Mouse (Mus musculus): ENCODE results near the gene Psma6. TPM values are rescaled to one million over a fixed set of nuclear protein-coding genes. Genes with fewer than 3 reads are reported as not detected.

Psma6 gene
- polyA plus RNA-seq (2014; fragmentation: Illumina TruSeq; extraction: RNeasy Lipid Tissue Mini Kit (QIAGEN cat#74804); ENCODE audit: low read depth, low replicate concordance): 248 TPM

GRCm38 (mm10) chr12:55384023-55384749 is at the start of gene Psma6:
Gene Psma6 (plus strand): TSS chr12:55384222.

Other genes starting within 250 kb of the Psma6 start
- 4.2 TPM for gene Srp54b, start 229.1 kb upstream of the Psma6 start, polyA plus RNA-seq (2014; fragmentation: Illumina TruSeq; extraction: RNeasy Lipid Tissue Mini Kit (QIAGEN cat#74804); ENCODE audit: low read depth, low replicate concordance)
- gene 1700047I17Rik2, start 184.6 kb upstream of the Psma6 start, polyA plus RNA-seq (2014; fragmentation: Illumina TruSeq; extraction: RNeasy Lipid Tissue Mini Kit (QIAGEN cat#74804); ENCODE audit: low read depth, low replicate concordance): 103 TPM
- gene Srp54c, start 154.1 kb upstream of the Psma6 start, polyA plus RNA-seq (2014; fragmentation: Illumina TruSeq; extraction: RNeasy Lipid Tissue Mini Kit (QIAGEN cat#74804); ENCODE audit: low read depth, low replicate concordance): 168 TPM
- 25.2 TPM for gene 1110008L16Rik, start 84.6 kb upstream of the Psma6 start, polyA plus RNA-seq (2014; fragmentation: Illumina TruSeq; extraction: RNeasy Lipid Tissue Mini Kit (QIAGEN cat#74804); ENCODE audit: low read depth, low replicate concordance)
- gene Ppp2r3c, start 81.2 kb upstream of the Psma6 start, polyA plus RNA-seq (2014; fragmentation: Illumina TruSeq; extraction: RNeasy Lipid Tissue Mini Kit (QIAGEN cat#74804); ENCODE audit: low read depth, low replicate concordance): 44.2 TPM
- 46.7 TPM for gene Nfkbia, start 108.4 kb downstream of the Psma6 start, polyA plus RNA-seq (2014; fragmentation: Illumina TruSeq; extraction: RNeasy Lipid Tissue Mini Kit (QIAGEN cat#74804); ENCODE audit: low read depth, low replicate concordance)
- not detected for gene Aldoart2, start 181.0 kb downstream of the Psma6 start, polyA plus RNA-seq (2014; fragmentation: Illumina TruSeq; extraction: RNeasy Lipid Tissue Mini Kit (QIAGEN cat#74804); ENCODE audit: low read depth, low replicate concordance)
- not detected for gene Insm2, start 215.2 kb downstream of the Psma6 start, polyA plus RNA-seq (2014; fragmentation: Illumina TruSeq; extraction: RNeasy Lipid Tissue Mini Kit (QIAGEN cat#74804); ENCODE audit: low read depth, low replicate concordance)